Mouse (Mus musculus) brain, embryonic 14.5 days (tissue): ENCODE measurements around the gene Rsl1d1.

Experiments
- CTCF ChIP-seq: fragments of 200-500 bp; IDR thresholded peaks from 2 replicates; pipeline ENCODE4 v1.5.1; 2012; ENCODE audit warnings: inconsistent platforms, mild to moderate bottlenecking, moderate library complexity, borderline replicate concordance; ENCODE audit not compliant: insufficient read depth, insufficient read length; ENCODE audit errors: extremely low read depth
- POLR2A ChIP-seq: fragments of 200-500 bp; IDR thresholded peaks from 2 replicates; pipeline ENCODE4 v1.6.1; 2012; ENCODE audit warnings: mild to moderate bottlenecking, inconsistent platforms, borderline replicate concordance; ENCODE audit not compliant: poor library complexity, insufficient read depth, insufficient read length, severe bottlenecking; ENCODE audit errors: extremely low read depth

DNA sequence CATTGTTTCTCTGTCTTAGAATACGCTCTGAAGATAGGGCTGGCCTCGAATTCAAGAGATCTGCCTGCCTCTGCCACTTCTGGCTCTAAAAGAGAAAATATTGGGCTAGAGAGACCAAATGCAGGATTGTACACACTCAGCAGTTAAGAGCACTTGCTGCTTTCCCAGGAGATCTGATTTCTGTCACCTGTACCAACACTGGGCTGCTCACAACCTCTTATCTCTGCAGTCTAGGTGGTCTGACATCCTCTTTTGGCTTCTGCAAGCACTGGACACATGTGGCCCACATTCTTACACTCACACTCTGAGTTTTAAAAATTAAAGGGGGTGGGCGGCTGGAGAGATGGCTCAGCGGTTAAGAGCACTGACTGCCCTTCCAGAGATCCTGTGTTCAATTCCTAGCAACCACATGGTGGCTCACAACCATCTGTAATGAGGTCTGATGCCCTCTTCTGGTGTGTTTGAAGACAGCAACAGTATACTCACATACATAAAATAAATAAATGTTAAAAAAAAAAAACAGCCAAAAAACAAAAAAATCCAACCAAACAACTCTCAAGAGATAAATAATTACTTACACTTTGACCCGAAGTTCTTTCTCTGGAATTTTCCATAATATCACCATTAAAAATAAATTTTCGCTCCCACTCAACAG, 1.3 kb downstream of the Rsl1d1 start:
- TF ChIP-seq CTCF (no peak), POLR2A (no peak)
